Mouse (Mus musculus) forebrain, postnatal 0 days (tissue): ENCODE data around the gene Numbl. TPM values are rescaled to one million over a fixed set of nuclear protein-coding genes. Genes with fewer than 3 reads are reported as not detected.

Experiments
- ATAC-seq: fragments of 200-750 bp; cut with Nextera tagmentation; 2 replicates; pipeline ENCODE4 v1.8.0; 2017; ENCODE audit warnings: mild to moderate bottlenecking, moderate library complexity
- DNase-seq: peaks from one replicate; pipeline ENCODE4 v3.0.0-alpha.2; 2015
- H3K27ac ChIP-seq: fragments of 300-500 bp; sonication (generic); 2 replicates; pipeline ENCODE4 v1.5.1; 2014; ENCODE audit warnings: low read depth, mild to moderate bottlenecking, antibody characterized with exemption, low read length, moderate library complexity, mixed read lengths
- H3K27me3 ChIP-seq: fragments of 300-500 bp; sonication (generic); 2 replicates; pipeline ENCODE4 v1.6.1; 2014; ENCODE audit warnings: mild to moderate bottlenecking, low read length, mixed read lengths; ENCODE audit not compliant: insufficient read depth
- H3K36me3 ChIP-seq: fragments of 300-500 bp; sonication (generic); 2 replicates; pipeline ENCODE4 v1.6.1; 2014; ENCODE audit warnings: mild to moderate bottlenecking, moderate library complexity; ENCODE audit not compliant: insufficient read depth
- H3K4me1 ChIP-seq: fragments of 300-500 bp; sonication (generic); 2 replicates; pipeline ENCODE4 v1.6.1; 2014; ENCODE audit warnings: antibody characterized with exemption; ENCODE audit not compliant: insufficient read depth
- H3K4me2 ChIP-seq: fragments of 300-500 bp; sonication (generic); 2 replicates; pipeline ENCODE4 v1.6.1; 2014; ENCODE audit warnings: low read depth, mild to moderate bottlenecking, moderate library complexity
- H3K4me3 ChIP-seq: fragments of 300-500 bp; sonication (generic); 2 replicates; pipeline ENCODE4 v1.5.1; 2014; ENCODE audit warnings: low read depth, low read length, mixed read lengths
- H3K9ac ChIP-seq: fragments of 300-500 bp; sonication (generic); 2 replicates; pipeline ENCODE4 v1.6.1; 2014; ENCODE audit warnings: mild to moderate bottlenecking
- H3K9me3 ChIP-seq: fragments of 300-500 bp; sonication (generic); 2 replicates; pipeline ENCODE4 v1.6.1; 2016; ENCODE audit warnings: low read length
- CTCF ChIP-seq: sonication (generic); IDR thresholded peaks from 2 replicates; pipeline ENCODE4 v1.5.1; 2016; ENCODE audit warnings: antibody characterized with exemption, control low read depth, low read depth
- WGBS: fragments of 180-500 bp; shearing (Covaris S2); extraction: QIAGEN DNeasy Blood & Tissue Kit; methylation state at CpG from one replicate; pipeline ENCODE4 v1.1.7; 2014; 5-methylcytosine and 5-hydroxymethylcytosine counted together
- polyA plus RNA-seq: library from polyadenylated mRNA; unstranded; fragments of >200 nt; fragmentation: Nextera tagmentation; extraction: Ambion mirVana; gene quantifications from 2 replicates; pipeline ENCODE4 v1.2.1, GENCODE M21; 2015
- total RNA-seq: library from RNA; depleted of rRNA; stranded (reverse); fragments of >200 nt; gene quantifications from 2 replicates; pipeline ENCODE4 v1.2.3, GENCODE M21; 2014

The Numbl gene
- total and polyA plus RNA-seq, 2 experiments from 2014 or later, result 51.7 to 86.4 TPM

DNA sequence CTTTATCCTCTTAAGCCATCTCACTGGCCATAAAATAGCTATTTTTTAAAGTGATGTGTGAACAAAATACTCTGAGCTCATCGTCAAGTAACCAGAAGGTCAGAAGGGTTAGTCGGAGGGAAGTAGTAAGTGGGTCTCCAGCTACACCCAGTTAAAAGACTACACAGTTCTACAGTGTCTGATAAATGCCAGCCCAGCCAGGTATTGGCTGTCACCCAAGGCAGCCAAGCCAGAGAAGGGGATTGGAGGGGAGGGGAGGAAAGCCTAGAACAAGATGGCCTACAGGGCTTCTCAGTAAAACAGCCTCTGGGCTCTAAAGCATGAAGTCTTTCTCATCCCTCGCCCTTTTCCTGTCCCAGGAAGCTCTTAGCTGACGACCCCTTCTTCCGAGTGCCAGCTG lies 8.3 kb upstream of the Numbl start:
- H3K4me2 ChIP-seq, result no peak overlapping the region
- H3K27ac ChIP-seq, result no peak overlapping the region
- 72% methylated on average over 5 of the region's 5 CpGs for WGBS
- no peak for TF ChIP-seq CTCF
- ATAC-seq (no peak), DNase-seq (no peak)
- H3K9ac ChIP-seq, result no peak overlapping the region
- no peaks in the 10 kb centered on the region for H3K9me3 ChIP-seq
- no peaks in the 10 kb centered on the region for H3K4me1 ChIP-seq
- H3K36me3 ChIP-seq, result peaks cover 27% of the 10 kb centered on the region
- H3K4me3 ChIP-seq, result no peak overlapping the region
- H3K27me3 ChIP-seq, result no peaks in the 10 kb centered on the region

GRCm38 (mm10) chr7:27251946-27252345 lies 6.3 kb upstream of the Numbl start:
- H3K4me1 ChIP-seq, result 0 out of 2 replicates have a peak, but pooled peaks cover 1% of the 10 kb centered on the region
- no peak overlapping the region for H3K9ac ChIP-seq
- WGBS, result 89% methylated on average over 6 of the region's 6 CpGs
- H3K4me3 ChIP-seq, result no peak overlapping the region
- H3K9me3 ChIP-seq, result no peaks in the 10 kb centered on the region
- no peak overlapping the region for H3K4me2 ChIP-seq
- H3K27ac ChIP-seq, result no peak overlapping the region
- peaks cover 18% of the 10 kb centered on the region for H3K36me3 ChIP-seq
- no peaks in the 10 kb centered on the region for H3K27me3 ChIP-seq
- DNase-seq, result no peak
- no peak for TF ChIP-seq CTCF
- no peak for ATAC-seq

- H3K4me1 ChIP-seq, result peaks cover 15% of the 10 kb centered on the region; the same call in 1 of the 2 replicates
- 83% methylated on average over 3 of the region's 3 CpGs for WGBS
- H3K9me3 ChIP-seq, result no peaks in the 10 kb centered on the region
- no peaks in the 10 kb centered on the region for H3K27me3 ChIP-seq
- H3K36me3 ChIP-seq, result peaks cover 10% of the 10 kb centered on the region
- H3K27ac ChIP-seq, result no peak overlapping the region
- ATAC-seq (no peak), DNase-seq (no peak)
- no peak overlapping the region for H3K4me3 ChIP-seq
- H3K9ac ChIP-seq, result no peak overlapping the region
- peak; percentile 55 for TF ChIP-seq CTCF
- H3K4me2 ChIP-seq, result no peak overlapping the region
These were observed 2.5 kb upstream of the Numbl start for GRCm38 (mm10) chr7:27255721-27256120.

DNA sequence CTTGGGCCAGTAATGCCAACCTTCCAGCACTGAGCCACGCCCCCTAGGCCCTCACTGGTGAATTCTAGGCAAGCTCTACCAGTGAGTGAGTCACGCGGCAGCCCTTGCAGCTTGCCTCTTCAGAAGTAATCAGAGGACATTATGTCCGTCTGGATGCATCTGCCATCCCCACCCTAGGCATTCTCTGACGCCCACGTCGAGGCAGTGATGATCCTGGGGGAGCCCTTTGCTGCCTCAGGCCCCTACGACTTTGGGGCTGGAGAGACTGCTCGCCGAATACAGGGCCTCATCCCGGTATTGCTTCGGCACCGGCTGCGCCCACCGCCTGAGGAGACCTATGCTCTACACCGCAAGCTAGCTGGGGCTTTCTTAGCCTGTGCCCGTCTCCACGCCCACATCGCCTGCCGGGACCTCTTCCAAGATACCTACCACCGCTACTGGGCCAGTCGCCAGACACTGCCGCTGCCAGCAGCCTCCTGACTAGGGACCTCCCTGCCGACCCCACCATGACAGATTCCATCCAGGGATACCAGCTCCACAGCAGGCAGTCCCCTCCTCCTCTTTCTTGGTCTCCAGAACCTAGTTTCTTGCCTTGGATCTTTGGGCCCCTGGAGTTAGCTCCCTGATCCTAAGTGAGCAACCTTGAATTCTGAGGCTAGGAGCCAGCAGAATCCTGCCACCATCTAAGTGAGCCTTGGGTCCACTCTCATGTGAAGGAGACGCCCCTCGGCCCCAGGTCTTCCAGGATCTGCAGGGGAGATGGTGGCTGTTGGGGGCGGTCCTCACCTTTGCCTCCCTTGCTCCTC lies 984 bp upstream of the Numbl start:
- Histone ChIP-seq H3K4me3 (no peak overlapping the region), H3K9me3 (no peaks in the 10 kb centered on the region)
- peak; percentile 18 for ATAC-seq

DNA sequence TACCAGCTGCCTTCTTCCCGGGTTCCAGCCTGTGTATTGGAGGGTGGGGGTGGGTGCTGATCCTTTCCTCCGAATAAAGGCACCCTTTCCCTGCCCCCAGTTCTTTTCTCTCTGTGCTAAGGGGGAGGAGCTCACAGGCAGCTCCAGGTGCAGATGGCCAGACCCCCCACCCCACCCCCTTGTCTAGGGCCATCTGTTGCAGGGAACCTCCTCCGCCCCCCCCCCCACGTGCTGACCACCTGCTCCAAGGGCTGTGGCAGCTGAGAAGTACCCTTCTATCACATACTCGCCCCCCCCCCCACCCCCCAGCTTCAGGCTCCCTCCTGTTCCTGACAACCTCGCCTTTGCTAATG lies 405 bp upstream of the Numbl start:
- ATAC-seq, result no peak
- H3K36me3 ChIP-seq, result peaks cover 17% of the 10 kb centered on the region
- H3K4me1 ChIP-seq, result peaks cover 19% of the 10 kb centered on the region; the same call in 1 of the 2 replicates
- H3K4me2 ChIP-seq, result peak overlapping the region; percentile 81
- peak overlapping the region; percentile 91 for H3K27ac ChIP-seq
- no peaks in the 10 kb centered on the region for H3K27me3 ChIP-seq
- H3K9me3 ChIP-seq, result no peaks in the 10 kb centered on the region
- WGBS, result 2% methylated on average over 4 of the region's 6 CpGs
- DNase-seq, result no peak
- peak overlapping the region; percentile 87 for H3K4me3 ChIP-seq
- TF ChIP-seq CTCF, result no peak
- no peak overlapping the region for H3K9ac ChIP-seq

More for the DNA sequence above, 984 bp upstream of the Numbl start:
- Histone ChIP-seq H3K9ac (0 out of 2 replicates have a peak overlapping the region, but pooled peaks have one; percentile 39), H3K36me3 (peaks cover 16% of the 10 kb centered on the region), H3K27me3 (no peaks in the 10 kb centered on the region), H3K4me1 (peaks cover 19% of the 10 kb centered on the region; the same call in 1 of the 2 replicates), H3K27ac (peak overlapping the region; percentile 73), H3K4me2 (peak overlapping the region; percentile 81)
- WGBS, result 10% methylated on average over 27 of the region's 27 CpGs
- peak; percentile 67 for DNase-seq
- TF ChIP-seq CTCF, result no peak

DNA sequence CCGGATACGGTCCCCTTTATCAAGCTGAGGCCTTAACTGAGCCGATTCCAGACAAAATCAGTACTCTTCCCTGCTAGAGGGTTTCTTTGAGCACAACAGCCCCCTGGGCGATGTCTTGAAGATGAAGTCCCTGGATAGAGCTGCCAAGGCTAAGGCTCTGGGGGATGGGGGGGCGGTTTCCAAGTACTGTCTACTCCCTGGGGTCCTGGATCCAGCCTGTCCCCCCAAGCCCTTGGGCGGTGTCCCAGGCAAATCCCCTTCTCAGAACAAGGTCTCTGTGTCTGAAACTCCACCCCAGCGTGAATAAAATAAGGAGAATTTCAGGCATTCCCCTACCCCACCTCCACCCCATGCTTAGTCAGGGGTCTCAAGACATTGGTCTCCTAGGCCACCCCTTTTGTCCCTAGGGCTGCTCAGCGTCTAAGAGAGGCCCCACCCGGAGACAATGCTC lies 1.1 kb downstream of the Numbl start:
- WGBS, result 1% methylated on average over 9 of the region's 9 CpGs
- H3K9me3 ChIP-seq, result no peaks in the 10 kb centered on the region
- H3K9ac ChIP-seq, result peak overlapping the region; percentile 72
- no peaks in the 10 kb centered on the region for H3K27me3 ChIP-seq
- peak overlapping the region; percentile 87 for H3K4me3 ChIP-seq
- peaks cover 19% of the 10 kb centered on the region; the same call in 1 of the 2 replicates for H3K4me1 ChIP-seq
- ATAC-seq (peak; percentile 9), DNase-seq (peak; percentile 64)
- peak overlapping the region; percentile 81 for H3K4me2 ChIP-seq
- no peak for TF ChIP-seq CTCF
- H3K36me3 ChIP-seq, result peaks cover 26% of the 10 kb centered on the region
- H3K27ac ChIP-seq, result peak overlapping the region; percentile 91

DNA sequence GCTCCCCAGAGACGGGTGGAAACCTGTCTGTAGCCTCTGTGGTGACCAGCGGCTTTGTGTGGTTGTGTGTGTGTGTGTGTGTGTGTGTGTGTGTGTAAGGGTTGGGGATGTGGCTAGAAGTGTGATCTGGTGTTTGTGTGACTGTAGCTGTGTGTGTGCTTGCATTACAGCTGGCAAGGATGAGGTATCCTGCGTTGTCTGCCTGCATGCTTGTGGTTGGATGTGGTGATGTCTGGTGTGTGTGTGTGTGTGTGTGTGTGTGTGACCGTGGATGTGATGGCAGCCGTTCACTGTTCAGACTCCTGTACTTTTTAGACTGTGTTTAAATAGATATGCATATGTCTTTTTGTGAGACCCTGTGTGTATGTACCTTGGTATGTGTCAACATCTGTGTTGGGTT lies 1.5 kb downstream of the Numbl start:
- ATAC-seq (peak; percentile 32), DNase-seq (peak; percentile 69)
- Histone ChIP-seq H3K27ac (peak overlapping the region; percentile 91), H3K9me3 (no peaks in the 10 kb centered on the region), H3K36me3 (peaks cover 31% of the 10 kb centered on the region), H3K4me2 (peak overlapping the region; percentile 81), H3K4me1 (peaks cover 19% of the 10 kb centered on the region; the same call in 1 of the 2 replicates), H3K4me3 (peak overlapping the region; percentile 87), H3K27me3 (no peaks in the 10 kb centered on the region), H3K9ac (peak overlapping the region; percentile 72)
- no peak for TF ChIP-seq CTCF
- 8% methylated on average over 5 of the region's 5 CpGs for WGBS
